Mouse (Mus musculus) gastrocnemius, postnatal 36 days (tissue): Measurements from ENCODE around the gene Bahcc1. TPM values are rescaled to one million over a fixed set of nuclear protein-coding genes. Genes with fewer than 3 reads are reported as not detected.
A peak's percentile ranks its signal among the peaks of the same experiment; 100 is the strongest.

Experiments
- DNase-seq, 2 experiments: peaks; one replicate each; pipeline ENCODE4 v3.0.0; 2022
- intact Hi-C: fragments of 180-260 bp; cut with DNase I; formaldehyde crosslinking; loops from one replicate; pipeline ENCODE4 v1.15.1; 2025
- total RNA-seq, 2 experiments: library from RNA; stranded (reverse); gene quantifications; 2 replicates each; pipeline ENCODE4 v1.2.3; 2021

Gene Bahcc1
- total RNA-seq, 2 experiments from 2014 or later = 2.3 to 4.1 TPM

DNA sequence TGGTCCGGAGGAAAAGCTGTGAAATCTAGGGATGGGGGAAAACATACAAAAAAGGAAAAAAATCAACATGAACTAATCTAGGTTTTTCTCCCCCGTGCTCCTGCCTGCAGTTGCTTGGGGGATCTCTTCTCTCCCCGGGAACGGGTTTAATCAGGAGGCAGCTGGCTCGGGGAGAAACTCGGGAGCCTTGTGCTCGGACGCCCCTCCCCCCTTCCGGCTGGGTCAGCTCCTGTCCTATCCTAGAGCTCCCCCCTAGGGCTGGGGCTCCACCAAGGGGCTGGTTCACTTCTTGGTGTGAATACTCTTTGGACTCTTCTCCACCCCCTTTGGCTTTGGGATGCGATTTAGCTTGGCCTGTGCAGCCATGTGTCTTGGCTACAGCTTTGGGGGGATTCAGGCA is 7.5 kb downstream of the Bahcc1 start:
- intact Hi-C loops = no loop called here
- peak; percentile 67 to 83 for DNase-seq

DNA sequence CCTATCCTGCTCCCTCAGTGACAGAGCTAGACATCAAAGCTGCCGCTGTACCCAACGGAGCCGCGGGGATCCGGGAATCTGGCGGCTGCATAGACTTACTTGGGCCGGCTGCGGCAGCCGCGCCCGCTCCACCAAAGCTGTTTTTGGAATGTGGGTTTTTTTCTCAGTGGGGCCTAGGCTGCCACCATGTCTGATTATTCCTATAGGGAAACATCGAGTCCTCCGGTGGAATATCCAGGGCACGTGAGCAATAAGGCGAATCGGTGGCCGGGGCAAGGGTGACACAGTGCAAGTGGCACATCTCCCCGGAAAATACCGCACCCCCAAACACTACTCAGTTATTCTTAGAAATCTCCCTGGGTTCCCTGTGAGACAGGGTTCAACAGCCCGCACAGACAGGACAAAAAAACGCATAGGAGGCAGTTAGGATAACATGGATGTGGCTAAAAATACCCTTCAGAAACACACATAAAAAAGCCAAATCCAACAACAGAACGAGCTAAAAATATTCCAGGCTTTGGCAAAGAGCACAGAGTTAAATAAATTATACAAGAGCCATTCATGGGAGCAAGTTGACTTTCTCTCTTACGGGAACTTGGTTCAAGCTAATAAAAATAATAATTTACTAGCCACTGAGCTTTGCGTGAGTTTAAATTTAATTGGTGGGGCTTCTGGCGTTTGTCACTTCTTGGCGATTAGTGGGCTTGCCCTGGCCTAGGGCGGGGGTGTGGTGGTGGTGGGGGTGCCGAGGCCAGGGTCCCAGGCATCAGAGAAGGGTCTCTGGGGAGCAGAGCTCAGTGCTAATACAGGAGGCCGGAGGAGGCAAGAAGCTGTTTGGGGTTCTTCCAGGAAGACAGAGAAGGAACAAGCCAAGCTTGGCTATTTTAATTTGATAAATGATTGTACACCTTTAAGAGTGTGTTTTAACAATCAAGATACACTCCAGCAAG is 8.5 kb downstream of the Bahcc1 start:
- intact Hi-C loops = no loop called here
- no peak for DNase-seq

DNA sequence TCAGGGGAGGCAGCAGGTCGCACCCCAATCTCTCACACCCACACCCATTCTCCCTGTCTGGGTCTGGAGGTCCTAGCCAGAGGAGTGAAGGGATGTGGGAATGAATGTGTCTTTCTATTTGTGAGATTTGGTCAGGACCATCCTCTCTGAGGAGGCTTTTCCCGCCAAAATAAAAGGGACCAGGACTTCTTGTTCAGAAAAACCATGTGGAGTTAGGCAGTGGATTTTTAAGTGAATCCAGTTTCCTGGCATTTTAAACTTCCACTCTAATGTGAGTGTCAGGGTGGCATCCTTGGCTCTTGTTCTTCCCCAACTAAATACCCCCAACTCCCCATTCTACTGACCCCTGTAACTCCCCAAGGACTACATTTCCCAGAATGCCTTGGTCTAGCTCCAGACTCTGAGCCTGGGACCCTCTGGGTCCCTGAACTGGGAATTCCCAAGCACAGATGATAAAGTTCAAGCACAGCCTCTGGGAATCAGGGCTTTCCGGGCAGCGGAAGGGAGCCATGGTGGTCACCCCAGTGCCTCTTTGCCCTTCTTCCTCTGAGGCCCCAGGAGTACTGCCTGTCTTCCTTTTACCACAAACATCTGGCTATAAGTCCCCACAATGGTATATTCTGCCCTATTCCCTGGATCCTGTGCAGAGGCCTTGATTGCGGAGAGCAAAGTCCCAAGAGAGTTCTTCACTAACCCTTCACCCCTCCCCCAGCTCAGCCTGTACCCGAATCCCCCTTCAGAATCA is 9.4 kb downstream of the Bahcc1 start:
- intact Hi-C loops = no loop called here
- DNase-seq = no peak

DNA sequence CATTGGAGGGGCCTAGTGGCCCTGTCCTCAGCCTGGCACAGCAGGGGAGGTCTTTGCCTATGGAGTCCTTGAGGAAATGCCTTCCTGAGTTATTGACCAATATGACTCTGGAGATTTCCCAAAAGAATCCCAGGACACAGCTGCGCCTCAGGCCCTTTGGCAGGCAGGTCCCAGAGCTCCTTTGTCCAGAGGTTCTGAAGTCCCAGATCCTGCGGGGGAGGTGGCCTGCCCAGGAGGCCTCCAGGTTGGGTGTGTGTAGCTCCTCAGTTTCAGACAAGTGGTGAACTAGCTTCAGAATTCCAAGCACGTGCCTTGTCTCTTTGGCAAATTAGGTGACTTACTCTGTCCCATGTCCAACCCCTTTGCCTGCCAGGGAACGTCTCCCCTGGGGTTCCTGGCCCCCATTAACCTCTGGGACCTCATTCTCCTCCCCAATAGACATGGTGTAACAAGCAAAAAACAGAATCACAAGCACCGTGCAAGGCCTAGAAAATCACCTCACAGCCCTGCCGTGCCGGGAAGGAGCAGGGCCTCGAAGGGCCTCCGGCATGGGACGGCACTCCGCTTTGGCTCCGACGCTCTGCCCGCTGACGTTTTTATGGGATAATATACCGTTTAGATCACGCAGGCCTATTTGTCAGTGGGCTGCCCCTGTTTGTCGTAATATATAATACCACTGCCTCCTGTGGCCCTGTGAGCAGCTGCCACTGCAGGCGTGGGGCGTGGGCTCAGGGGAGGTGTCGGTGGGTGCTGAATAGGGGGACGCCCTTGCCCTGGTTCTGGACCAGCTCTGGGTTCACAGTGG is 10.2 kb downstream of the Bahcc1 start:
- intact Hi-C loops = no loop called here
- DNase-seq = no peak

DNA sequence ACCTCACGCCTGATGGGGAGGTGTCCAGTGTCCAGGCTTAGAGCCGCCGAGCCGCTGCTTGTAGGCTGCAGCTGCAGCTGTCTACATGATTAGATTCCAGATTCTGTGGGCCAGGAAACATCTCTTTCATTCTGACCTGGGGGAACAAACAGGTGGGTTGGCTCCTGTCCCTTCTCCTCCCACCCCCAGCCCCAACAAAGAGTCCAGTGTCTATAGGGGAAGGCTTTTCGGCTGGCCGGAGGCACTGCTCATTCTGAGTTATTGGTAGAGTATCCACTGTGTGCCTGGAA is 10.7 kb downstream of the Bahcc1 start:
- no peak for DNase-seq
- intact Hi-C loops = no loop called here

DNA sequence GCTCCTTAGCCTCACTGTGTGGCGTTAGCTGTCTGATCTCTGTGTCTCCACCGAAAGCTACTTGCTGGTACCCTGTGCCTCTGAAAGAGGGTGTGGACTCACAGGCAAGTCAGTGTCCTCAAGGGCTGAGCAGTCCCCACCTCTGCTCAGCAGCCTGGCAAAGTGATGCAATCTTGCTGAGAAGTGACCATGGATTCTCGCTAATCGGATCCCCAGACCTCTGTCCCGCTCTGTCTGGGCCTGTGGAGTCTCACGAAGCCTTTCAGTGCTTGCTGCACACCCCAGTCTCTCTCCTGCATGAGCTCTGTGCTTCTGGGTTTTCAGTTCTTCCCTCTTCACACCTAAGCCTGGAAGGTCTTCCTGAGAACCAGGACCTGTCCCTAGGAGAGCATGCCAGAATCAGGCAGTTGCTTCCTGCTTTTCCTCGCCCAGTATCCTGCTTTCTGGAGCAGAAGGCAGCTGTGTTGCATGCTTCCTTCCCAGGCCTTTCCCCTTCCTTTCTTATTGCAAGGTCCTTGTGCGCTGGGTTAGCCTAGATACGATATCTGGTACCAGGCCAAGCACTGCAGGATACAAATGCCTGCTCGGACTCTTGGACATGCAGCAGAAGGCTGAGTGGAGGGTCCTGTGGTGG is 15.5 kb downstream of the Bahcc1 start:
- intact Hi-C loops = no loop called here
- no peak for DNase-seq

DNA sequence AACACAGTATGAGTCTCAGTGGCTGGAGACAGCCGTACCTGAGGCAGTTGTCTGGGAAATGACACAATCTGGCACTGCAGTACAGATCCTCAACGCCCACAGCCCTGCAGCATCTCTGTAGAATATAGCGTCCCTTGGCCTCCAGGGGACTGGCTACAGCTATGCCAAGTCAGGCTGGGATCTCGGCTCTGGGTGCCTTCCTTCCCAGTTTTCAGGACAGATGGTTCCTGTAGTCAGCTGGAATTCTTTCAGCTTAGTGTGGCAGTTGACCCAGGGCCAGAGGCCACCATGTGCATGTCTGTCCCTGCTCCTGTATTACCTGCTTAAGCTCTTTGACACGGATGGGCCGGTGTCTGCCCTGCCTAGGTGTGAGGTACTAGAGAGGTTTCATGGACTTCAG is 16.2 kb downstream of the Bahcc1 start:
- intact Hi-C loops = no loop called here

DNA sequence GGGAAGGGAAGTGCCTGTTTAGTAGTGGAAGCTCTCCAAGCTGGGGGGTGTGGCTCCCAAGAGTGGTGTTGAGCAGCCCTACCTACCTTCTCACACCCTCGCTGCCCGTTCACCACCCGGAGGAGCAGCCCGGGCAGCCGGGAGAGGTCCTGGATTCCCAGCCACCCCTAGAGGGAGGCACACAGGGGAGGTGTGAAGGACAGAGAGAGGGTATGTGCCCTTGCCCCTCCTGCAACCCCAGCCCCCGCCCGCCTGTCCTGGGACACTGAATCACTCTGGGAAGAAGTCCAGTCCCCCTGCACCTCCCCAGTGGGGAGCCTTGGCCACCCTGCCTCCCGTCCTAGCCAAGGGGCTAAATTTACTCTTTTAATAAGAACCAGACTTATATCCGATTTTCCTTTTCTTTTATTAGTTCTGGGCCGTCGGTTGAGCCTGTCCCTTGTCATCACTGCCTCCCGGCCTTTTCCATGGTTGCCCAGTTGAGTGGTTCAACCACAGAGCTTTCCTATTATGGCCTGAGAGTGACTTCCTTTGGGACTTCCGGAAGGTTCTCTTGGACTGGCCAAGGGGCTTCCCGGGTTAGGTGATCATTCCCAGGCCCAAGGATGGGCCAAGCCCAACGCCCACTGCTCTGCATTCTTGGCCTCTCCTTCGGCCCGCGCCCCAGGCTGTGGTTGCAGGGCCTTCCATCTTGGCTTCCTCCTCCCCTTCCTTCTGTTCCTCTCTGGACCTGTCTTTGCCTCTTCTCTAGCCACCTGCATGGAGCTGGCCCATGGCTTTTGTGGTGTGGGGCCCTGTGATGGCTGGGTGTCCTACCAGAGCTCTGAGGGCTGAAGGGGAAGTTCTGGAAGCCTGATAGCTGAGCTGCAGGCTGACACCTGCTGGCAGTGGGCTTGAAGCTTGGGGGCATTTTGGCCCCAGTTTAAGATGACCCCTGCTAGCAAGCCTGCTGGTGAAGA is 18.5 kb downstream of the Bahcc1 start:
- intact Hi-C loops = no loop called here
- peak in 1 of 2 experiments; percentile 52 for DNase-seq

More for the DNA sequence above, 16.2 kb downstream of the Bahcc1 start:
- DNase-seq = no peak

DNA sequence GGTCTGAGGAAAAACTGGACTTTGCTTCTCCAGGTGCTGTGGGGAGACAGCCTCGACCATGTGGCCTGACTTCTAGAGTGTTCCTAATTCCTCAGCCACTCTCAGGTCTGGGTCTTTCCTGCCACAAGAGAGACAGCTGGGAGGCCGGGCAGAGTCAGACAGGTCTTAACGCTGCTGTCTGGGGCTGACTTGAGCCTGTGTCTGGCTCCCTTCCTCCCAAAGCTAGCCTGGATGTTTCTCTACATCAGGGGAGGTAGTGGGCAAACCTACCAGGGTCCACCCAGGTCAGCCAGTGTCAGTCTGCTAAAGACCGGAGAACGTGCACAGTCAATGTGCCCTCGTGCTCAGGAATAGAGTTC is 19.2 kb downstream of the Bahcc1 start:
- DNase-seq = no peak
- intact Hi-C loops = no loop called here

DNA sequence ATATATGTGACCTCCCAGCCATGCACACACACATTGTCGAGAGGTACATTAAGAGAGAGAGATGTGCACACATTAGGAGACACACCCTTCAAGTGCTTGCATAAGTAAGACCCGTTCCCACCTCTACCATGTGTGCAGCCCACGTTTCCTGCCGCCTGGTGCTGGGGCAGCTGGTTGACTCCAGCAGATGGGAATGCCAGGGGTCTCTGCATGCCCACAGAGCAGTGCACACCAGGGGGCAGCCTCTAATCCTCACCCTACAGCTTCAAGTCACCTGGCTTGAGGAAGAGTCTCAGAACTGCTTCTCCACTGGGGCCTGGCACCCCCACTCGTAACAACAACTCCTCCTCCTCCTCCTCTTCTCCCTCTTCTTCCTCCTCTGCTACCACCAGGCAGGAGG is 19.7 kb downstream of the Bahcc1 start:
- intact Hi-C loops = no loop called here
- DNase-seq = no peak

DNA sequence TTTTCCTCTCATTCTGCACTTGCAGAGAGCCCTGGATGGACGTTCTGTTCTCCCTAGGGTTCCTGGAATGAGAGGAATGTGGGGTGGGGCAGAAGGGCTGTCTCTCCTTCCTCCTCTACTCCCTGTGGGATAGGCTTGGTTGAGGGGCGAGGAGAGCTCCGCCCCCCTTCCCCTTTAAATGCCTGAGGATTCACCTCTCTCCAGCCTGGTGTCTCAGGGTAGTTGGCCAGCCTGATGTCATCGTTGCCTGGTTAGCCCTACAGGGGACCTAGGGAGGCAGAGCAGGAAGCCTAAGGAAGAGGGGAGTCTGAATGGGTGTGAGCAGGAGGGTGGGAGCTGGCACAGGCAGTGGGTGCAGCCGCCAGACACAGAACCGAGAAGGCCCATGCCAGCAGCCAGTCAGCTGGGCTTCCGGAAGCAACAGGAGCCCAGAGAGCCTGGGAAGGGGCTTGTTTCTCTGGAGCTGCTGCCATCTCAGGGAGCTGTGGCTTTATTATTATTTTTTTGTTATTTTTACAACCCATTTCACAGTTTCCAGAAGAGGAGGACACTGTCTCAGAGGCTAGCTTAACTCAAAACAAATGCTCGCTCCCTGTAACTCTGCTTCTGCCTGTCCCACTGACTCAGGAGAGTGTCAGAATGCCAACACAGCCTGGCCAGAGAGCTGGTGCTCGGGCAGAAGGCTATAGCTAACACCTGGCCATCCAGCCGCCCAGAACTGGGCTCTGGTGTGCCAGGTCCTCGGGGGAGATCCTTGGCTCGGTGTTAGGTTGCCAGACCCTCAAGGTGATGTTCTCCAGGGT is 20.3 kb downstream of the Bahcc1 start:
- DNase-seq = no peak
- intact Hi-C loops = no loop called here

DNA sequence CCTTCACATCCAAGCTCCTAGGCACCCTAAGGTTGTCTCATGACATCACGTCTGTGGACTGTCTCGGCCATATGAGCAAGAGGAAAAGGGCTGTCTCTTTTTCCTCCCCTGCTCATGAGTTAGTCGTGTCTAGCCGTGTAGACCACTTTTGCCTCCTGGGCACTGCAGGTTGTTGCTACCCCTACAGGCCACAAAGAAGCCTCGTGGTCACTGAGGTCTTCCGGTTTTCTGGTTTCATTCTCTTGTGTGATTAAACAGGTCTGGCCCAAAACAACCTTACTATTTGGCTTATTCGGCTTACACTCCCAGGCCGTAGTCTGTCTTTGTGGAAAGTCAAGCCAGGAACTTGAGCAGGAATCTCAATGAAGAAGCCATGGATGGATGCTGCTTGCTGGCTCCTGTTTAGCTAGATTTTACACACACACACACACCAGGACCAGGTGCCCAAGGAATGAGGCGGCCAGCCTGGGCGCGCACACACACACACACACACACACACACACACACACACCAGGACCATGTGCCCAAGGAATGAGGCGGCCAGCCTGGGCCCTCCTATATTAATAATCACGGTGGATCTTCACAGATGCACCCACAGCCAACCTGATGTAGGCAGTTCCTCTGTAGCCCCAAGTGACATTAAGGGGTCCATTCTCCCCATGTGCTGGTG is 21.0 kb downstream of the Bahcc1 start:
- intact Hi-C loops = no loop called here
- DNase-seq = no peak

DNA sequence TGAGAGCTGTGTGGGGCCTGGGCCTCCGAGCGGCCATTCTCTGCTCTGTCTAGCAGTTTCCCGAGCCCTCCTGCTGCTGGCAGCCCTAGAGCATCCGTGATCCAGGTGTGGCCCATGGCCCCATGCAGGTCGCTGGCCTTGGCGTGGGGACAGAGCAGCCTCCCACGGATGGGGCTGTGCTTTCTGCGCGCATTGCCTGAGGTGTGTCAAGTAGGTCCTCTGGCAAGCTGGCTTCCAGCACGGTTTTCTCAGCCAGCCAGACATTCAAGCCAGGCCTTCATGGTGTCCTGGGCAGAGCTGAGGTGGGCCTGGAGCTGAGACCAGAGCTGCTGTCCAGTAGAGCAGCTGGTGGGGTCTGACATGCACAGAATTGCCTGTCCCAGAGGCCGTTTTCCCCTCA is 21.7 kb downstream of the Bahcc1 start:
- intact Hi-C loops = no loop called here
- DNase-seq = no peak

DNA sequence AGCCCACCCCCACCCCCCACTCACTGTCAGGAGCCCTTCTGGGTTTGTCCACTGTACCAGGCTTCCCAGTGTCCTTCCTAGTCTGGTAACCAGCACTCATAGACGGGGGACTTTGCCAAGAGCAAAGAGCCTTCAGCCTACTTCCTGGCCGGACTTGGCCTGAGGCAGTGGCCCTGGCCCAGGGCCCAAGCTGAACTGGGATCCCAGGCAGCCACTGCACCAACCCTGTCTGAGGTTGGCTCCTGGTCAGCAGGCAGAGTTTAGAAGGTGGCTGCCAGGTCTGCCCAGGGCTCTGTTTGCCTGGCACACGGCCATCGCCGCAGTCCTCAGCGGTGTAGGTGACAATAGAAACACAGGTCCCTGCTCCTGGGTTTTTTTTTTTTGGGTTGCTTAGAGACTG is 22.3 kb downstream of the Bahcc1 start:
- intact Hi-C loops = no loop called here
- DNase-seq = peak; percentile 89 to 90

DNA sequence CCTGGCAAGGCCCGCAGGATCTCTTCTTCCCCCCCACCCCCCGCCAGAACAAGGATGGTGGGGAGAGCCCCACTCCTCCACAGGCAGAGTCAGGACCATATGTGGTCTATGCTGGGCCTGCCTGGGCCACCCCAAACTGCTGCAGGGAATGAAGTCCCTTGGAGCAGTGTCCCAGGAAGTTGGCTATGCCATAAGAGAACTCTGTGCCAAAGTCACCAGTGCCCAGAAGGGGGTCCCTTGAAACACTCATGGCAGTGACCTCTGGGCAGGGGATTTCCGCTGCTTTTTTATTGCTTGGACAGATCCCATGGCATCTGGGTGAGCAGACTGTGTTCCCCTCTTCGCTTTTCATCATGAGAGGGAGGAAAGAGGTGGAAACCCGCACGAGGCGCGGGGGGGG is 22.8 kb downstream of the Bahcc1 start:
- intact Hi-C loops = no loop called here
- no peak for DNase-seq

DNA sequence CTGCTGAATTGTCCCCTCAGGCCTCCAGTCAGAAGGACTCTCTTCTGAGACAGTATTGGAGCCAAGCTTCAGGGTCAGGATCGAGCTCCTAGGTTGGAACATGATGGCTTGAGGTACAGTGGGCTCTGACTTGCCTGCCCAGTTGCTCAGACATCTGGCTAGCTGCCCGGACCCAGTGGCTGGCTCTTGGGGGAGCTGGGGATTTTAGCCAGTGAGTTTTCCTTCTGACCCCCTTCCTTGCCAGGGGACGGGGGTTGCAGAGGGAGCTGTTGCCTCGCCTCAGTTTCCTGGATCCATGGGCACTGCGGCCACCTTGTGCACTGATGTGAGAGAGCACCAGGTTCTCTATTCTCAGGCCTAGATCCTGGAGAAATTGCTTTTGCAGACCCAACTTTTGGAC is 23.4 kb downstream of the Bahcc1 start:
- intact Hi-C loops = no loop called here
- no peak for DNase-seq

DNA sequence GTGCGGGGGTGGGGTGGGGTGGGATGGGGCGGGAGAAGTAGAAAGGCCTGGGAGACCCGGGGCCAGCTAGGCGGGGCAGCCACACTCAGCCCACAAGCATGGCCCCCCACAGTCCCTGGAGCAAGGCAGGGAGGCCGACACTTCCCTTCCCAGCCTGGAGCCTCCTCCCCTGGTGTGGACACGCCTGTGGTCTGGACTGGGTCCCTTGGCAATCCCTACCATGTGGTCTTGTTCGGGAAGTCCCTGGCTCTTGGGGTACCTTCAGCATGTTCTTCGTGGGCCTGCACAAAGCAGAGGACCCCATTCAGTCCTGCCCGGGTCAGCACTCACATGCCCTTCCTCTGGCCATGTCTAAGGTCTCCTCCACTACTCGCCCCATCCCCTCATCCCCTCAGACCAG is 23.8 kb downstream of the Bahcc1 start:
- peak in 1 of 2 experiments; percentile 53 for DNase-seq
- intact Hi-C loops = no loop called here
